Mouse (Mus musculus) CD4-positive, CD25-positive, alpha-beta regulatory T cell, adult 2 months (primary cell): ENCODE data around the gene Gins2.
A peak's percentile ranks its signal among the peaks of the same experiment; 100 is the strongest.

Experiments
- DNase-seq: peaks from one replicate; pipeline ENCODE4 v3.0.0-alpha.2; 2012; ENCODE audit warnings: low read depth, low spot score

The Gins2 gene

GRCm38 (mm10) chr8:120588908-120589771 is at the start of gene Gins2:
Gene Gins2 (minus strand): TSS chr8:120589304.
- peak; percentile 98 for DNase-seq

GRCm38 (mm10) chr8:120634329-120634839 is 45.3 kb upstream of the Gins2 start:
- peak; percentile 80 for DNase-seq

GRCm38 (mm10) chr8:120633665-120634271 is 44.7 kb upstream of the Gins2 start:
- peak; percentile 35 for DNase-seq

GRCm38 (mm10) chr8:120632969-120633664 is 44.0 kb upstream of the Gins2 start:
- DNase-seq, result no peak

- DNase-seq, result no peak
Measured at GRCm38 (mm10) chr8:120631441-120632375, 42.6 kb upstream of the Gins2 start.

- no peak for DNase-seq
Measured at GRCm38 (mm10) chr8:120630848-120631247, 41.7 kb upstream of the Gins2 start.

GRCm38 (mm10) chr8:120630031-120630430 is 40.9 kb upstream of the Gins2 start:
- no peak for DNase-seq

- no peak for DNase-seq
Measured at GRCm38 (mm10) chr8:120627298-120627697, 38.2 kb upstream of the Gins2 start.

GRCm38 (mm10) chr8:120626461-120626860 is 37.4 kb upstream of the Gins2 start:
- DNase-seq, result no peak

GRCm38 (mm10) chr8:120623608-120624007 is 34.5 kb upstream of the Gins2 start:
- no peak for DNase-seq

GRCm38 (mm10) chr8:120622161-120622560 is 33.1 kb upstream of the Gins2 start:
- DNase-seq, result no peak

GRCm38 (mm10) chr8:120620441-120620840 is 31.3 kb upstream of the Gins2 start:
- DNase-seq, result no peak

GRCm38 (mm10) chr8:120619235-120620180 is 30.4 kb upstream of the Gins2 start:
- DNase-seq, result no peak

- DNase-seq, result peak; percentile 82
Measured at GRCm38 (mm10) chr8:120618110-120618509, 29.0 kb upstream of the Gins2 start.

- no peak for DNase-seq
Measured at GRCm38 (mm10) chr8:120616663-120617626, 27.8 kb upstream of the Gins2 start.

- no peak for DNase-seq
Measured at GRCm38 (mm10) chr8:120614491-120614890, 25.4 kb upstream of the Gins2 start.

GRCm38 (mm10) chr8:120610824-120611223 is 21.7 kb upstream of the Gins2 start:
- no peak for DNase-seq

GRCm38 (mm10) chr8:120607885-120608284 is 18.8 kb upstream of the Gins2 start:
- DNase-seq, result peak; percentile 84

GRCm38 (mm10) chr8:120607460-120607859 is 18.4 kb upstream of the Gins2 start:
- no peak for DNase-seq
